Mouse (Mus musculus) erythroblast, embryonic 14.5 days (primary cell): ENCODE results near the gene Vav2.

ENCODE experiments used
- GATA1 ChIP-seq: IDR thresholded peaks from 2 replicates; pipeline ENCODE4 v1.6.1; 2012; ENCODE audit warnings: low read length, inconsistent platforms, mixed read lengths
- TAL1 ChIP-seq: IDR thresholded peaks from 3 replicates; pipeline ENCODE4 v1.6.1; 2012; ENCODE audit warnings: low read length, inconsistent platforms, mixed read lengths

- no peak for TF ChIP-seq GATA1
- no peak for TF ChIP-seq TAL1
Measured at GRCm38 (mm10) chr2:27423596-27423995, 3.2 kb downstream of the Vav2 start.
